Mouse (Mus musculus): Measurements from ENCODE around the gene Gm17332. TPM values are rescaled to one million over a fixed set of nuclear protein-coding genes. Genes with fewer than 3 reads are reported as not detected.
"Not testable (repeated sequence)": the region's sequence is repeated elsewhere in the genome, so short reads cannot be mapped to it uniquely, and the experiment has no call there.

Gm17332 gene
- total RNA-seq (2017), result not detected in 2 replicates

- ATAC-seq (replicated peaks; ENCODE audit: low read depth, poor library complexity, severe bottlenecking), result no peak
Measured at GRCm38 (mm10) chr11:31182362-31182761, at the start of gene Gm17332. Gene Gm17332, minus strand, starts transcription at chr11:31182462.

- ATAC-seq (replicated peaks; ENCODE audit: low read depth, poor library complexity, severe bottlenecking), result no peak
Measured at GRCm38 (mm10) chr11:31229966-31230365, 47.7 kb upstream of the Gm17332 start.

DNA sequence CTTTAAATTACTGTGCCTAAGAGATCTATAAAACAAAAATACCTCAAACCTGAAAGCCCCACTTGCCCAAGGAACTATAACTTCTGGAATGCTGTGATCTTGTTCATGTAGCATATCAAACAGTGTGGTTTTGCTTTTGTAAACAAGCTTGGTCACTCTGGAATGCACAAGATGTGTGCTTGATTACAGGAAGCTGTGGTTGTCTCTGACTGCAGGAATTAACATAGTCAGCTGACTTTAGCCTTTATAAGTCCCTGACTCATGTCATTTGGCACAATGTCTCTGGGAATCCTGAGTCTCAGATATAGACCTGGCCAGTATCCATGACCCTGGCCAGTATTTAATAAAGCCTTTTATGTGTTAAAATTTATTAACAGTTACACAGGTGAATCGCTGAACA is 43.1 kb upstream of the Gm17332 start:
- no peak for ATAC-seq (replicated peaks; ENCODE audit: low read depth, poor library complexity, severe bottlenecking)

- no peak for ATAC-seq (replicated peaks; ENCODE audit: low read depth, poor library complexity, severe bottlenecking)
Measured at GRCm38 (mm10) chr11:31218009-31218408, 35.7 kb upstream of the Gm17332 start.

DNA sequence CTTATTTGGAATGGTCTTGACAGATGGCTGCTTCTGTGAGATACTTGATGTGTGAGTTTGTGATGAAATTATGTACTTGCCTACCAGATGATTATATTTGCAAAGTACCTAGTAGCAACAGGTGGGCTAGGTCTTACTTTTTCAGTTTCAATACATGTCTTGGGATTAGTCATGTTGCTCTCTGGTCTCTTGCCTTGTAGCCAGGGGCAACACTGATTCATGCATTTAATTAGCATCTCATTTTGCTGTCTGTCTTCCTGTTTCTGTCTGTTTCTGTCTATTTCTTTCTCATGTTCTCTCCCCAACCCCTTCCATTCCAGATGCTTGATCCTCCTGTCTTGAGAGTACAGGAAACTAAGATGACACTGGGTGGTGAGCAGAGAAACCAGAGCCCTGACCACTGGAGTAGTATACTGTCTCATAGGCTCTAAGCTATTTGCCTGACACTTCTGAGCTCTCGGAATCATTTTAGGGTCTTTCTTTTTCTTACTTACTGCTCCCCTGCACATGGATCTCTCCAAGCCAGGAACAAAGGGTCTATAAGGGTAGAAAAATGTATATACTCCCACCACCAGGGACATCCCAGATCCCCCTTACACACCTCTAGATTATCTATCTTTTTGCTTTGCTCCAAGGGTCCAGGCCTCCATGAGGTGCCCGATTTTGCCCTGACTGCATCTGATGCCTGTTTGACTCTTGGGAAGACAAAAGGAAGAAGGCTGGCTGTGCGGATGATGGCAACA is 13.5 kb upstream of the Gm17332 start:
- no peak for ATAC-seq (replicated peaks; ENCODE audit: low read depth, poor library complexity, severe bottlenecking)

DNA sequence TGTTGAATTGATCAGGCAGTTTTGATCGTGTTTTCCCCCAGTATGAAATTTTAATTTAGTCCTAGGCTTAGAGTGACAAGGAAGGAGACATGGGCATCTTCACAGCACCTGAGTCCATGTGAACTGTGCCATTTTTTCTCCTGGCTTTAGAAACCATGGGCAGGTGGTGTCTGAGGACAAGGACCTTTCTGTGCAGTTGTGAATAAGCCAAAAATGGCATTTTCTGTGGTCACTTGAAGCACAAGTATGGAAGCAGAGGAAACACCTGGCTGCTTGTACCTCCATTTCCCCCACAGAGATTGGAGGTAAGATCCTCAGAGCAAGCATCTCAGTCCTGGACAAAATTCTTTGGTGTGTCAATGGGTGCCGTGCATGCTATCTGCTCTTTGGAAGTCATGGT is 12.5 kb upstream of the Gm17332 start:
- ATAC-seq (replicated peaks; ENCODE audit: low read depth, poor library complexity, severe bottlenecking), result no peak

DNA sequence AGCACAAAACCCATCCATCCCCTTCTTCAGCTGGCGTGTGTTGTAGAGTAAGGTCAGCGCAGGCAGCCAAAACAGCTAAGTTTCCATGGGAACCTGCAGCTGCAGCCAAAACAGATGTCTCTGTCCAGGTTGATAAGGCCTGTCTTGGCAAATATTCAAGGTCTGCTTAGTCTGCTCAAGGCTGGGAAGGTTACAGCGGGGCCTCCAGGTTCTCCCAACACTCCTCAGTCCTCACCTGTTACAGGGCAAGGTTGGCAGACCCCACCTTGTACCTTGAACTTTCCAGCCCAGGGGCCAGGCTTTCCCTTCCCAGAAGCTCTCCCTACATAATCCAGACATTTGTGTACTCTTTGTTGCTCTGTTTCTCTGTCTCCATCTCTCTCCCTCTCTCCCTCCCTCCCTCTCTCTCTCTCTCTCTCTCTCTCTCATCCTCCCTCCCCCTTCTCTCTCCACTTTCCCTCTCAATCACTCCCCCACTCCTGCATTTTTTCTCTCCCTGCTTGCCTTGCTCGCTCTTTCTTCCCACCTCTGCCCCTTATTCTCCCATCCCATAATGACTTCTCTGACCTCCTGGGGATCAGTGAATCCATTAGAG is 12.1 kb downstream of the Gm17332 start:
- ATAC-seq (replicated peaks; ENCODE audit: low read depth, poor library complexity, severe bottlenecking), result peak; percentile 54

DNA sequence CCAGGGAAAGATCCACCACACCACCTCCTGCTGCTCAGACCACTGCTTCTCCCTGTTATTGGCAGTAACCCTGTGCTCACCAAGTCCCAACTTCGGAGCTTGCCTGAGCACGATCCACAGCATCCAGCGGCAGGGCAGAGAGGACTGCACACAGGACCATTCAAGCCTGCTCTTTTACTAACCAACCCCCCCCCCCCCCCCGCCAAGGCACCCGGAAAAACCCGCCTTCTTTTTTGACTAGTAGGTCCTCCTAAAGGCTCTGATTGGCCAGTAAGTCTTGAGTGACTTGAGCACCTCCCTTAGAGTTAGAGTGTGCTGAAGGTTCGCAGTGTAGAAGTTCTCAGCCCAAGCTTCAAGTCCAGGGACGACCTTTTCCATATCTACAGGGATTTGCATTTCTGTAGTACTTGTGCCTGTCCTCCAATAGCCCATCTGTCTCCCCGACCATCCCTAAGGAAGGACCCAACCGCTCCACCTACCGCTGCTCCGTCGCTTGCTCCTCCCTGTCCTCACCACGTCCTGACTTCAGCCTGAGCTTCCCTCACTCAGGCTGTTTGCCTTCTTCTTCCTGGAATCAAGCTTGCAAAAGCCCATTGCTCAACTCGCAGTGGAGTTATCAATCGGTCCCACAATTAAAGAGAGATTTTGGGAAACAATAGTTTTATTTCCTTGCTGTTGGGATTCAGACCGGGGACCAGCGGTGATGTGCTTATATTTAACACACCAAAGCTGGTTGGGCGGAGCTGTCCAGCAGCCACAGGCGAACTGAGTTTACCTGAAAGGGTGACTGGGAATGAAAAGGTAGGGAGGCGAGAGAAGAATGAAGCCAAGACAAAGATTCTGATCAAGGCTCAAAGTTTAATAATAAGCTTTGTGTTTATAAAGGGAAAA is 12.9 kb downstream of the Gm17332 start:
- ATAC-seq (replicated peaks; ENCODE audit: low read depth, poor library complexity, severe bottlenecking), result peak; percentile 18; the same call in 1 of the 2 replicates

- ATAC-seq (replicated peaks; ENCODE audit: low read depth, poor library complexity, severe bottlenecking), result no peak
Measured at GRCm38 (mm10) chr11:31168831-31169160, 13.5 kb downstream of the Gm17332 start.

- ATAC-seq (replicated peaks; ENCODE audit: low read depth, poor library complexity, severe bottlenecking), result peak; percentile 73
Measured at GRCm38 (mm10) chr11:31157021-31157420, 25.2 kb downstream of the Gm17332 start.

DNA sequence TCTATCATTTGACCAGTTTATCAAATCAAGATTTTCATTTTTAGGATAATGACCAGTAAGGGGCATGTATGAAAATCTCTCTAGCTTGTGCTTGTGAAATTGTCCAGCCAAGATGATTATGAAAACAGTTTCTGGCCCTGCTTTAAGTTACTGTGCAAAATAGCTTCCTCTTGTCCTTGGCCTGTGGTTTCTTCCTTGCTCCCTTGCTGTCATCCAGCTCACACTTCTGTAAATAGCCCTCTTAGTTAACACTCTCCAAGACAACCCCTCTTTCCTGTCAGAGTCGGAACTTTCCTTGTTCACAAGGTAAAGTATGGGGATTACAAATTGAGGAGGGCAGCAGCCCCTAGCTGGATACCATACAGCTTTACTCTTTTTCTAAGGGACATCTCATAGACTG is 43.9 kb downstream of the Gm17332 start:
- ATAC-seq (replicated peaks; ENCODE audit: low read depth, poor library complexity, severe bottlenecking), result not testable (repeated sequence)

- ATAC-seq (replicated peaks; ENCODE audit: low read depth, poor library complexity, severe bottlenecking), result not testable (repeated sequence)
Measured at GRCm38 (mm10) chr11:31134824-31135223, 47.4 kb downstream of the Gm17332 start.

GRCm38 (mm10) chr11:31133726-31134125 is 48.5 kb downstream of the Gm17332 start:
- ATAC-seq (replicated peaks; ENCODE audit: low read depth, poor library complexity, severe bottlenecking), result not testable (repeated sequence)

Other genes with a start within 250 kb of the Gm17332 start
- gene Erlec1, start 228.1 kb downstream of the Gm17332 start, total RNA-seq (2017), result 41.2 and 43.9 TPM in 2 replicates
- gene Chac2, start 196.1 kb downstream of the Gm17332 start, total RNA-seq (2017), result 19.2 and 22.8 TPM in 2 replicates
- gene Stc2, start 187.6 kb upstream of the Gm17332 start, total RNA-seq (2017), result 0.10 and 0.37 TPM in 2 replicates